Mouse (Mus musculus) liver, postnatal 0 days (tissue): ENCODE data around the gene Adamts13.

Experiments used
- CTCF ChIP-seq: sonication (generic); IDR thresholded peaks from 2 replicates; pipeline ENCODE4 v1.5.1; 2016; ENCODE audit warnings: antibody characterized with exemption, low read depth
- EP300 ChIP-seq: IDR thresholded peaks from 2 replicates; pipeline ENCODE4 v1.6.1; 2016; ENCODE audit warnings: antibody characterized with exemption, low read depth, mild to moderate bottlenecking

DNA sequence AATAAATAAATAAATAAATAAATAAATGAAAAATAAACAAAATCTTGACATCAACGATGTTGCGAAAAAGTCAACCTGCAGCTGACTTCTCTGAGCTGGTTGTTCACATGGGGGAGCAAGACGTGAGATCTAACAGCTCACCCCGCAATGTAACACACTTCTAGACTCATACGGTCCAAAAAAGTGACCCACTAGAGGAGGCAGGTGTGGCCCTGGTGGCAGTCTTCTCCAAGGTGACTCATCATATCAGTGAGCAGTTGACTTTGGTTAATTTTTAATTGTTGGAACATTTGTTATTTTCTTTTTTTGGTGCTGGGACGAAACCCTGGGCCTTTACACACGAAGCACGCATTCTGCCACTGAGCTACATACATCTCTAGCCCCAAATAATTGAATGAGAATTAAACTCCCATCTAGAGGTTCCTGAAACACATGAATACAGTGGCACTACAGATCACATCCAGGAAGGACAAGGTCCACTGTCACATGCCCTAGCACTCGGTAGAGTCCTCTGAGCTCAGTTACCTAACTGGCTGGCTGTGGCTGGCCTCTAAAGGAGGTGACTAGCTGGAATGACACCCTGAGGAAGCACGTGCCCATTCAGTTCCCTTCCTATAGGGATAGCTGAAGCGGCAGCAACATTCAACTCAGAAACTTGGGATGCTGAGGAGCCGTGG, 16.3 kb upstream of the Adamts13 start:
- no peak for TF ChIP-seq CTCF
- 0 out of 2 replicates have a peak, but pooled peaks have one; percentile 13 for TF ChIP-seq EP300
